Mouse (Mus musculus): Measurements from ENCODE around the gene Arsa. TPM values are rescaled to one million over a fixed set of nuclear protein-coding genes. Genes with fewer than 3 reads are reported as not detected.

Gene Arsa
- polyA plus RNA-seq (2021; fragmentation: Nextera tagmentation), result 20.7 and 22.6 TPM in 2 replicates
- long read RNA-seq, experiment 1, partial matches to known transcripts, result 29 of 35 reads
- long read RNA-seq, experiment 1, other reads (novel, unspliced or antisense), result 6 of 35 reads
- long read RNA-seq, experiment 2, partial matches to known transcripts, result 98 of 108 reads
- long read RNA-seq, experiment 2, other reads (novel, unspliced or antisense), result 9 of 108 reads

GRCm38 (mm10) chr15:89477091-89477491, at the start of gene Arsa:
Gene Arsa (minus strand): TSS chr15:89477425.

DNA sequence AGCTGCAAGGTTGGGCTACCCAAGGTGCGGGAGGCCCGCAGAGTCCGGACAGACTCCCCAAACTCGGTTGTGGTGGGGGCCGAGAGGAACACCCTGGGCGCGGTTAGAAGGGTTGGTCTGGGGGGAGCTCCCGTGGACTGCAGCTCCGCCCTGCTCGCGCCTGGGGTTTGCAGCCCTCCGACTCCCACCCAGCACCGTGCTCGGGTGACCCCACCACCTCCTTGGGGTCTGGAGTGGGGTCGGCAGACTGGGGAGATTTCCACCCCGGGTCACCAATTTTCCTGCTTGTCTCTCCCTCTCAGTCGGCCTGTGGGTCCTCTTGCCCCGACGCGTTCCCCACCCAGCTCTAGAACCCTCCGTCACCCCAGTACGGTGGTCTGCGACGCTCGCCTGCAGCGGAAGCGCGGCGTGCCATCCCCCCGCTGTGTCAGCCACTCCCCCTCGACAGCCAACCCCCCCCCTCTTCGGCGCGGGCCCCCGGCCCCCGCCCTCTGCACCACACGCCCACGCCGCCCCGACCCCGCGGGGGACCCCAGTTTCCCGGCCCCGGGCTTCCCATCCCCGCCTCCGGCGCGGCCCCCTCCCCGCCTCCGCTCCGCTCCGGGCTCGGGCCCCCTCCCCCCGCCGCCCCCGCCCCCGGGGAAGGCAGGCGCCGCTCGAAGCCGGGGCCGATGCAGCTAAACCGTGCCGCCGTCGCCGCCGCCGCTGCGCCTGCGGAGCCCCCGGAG, 21.9 kb upstream of the Arsa start, which contains the start of gene Shank3:
TSS of gene Shank3 (plus strand) at position 663 of the 728 bp plus-strand sequence.

GRCm38 (mm10) chr15:89453865-89454478, 23.3 kb downstream of the Arsa start, which contains the start of gene Mapk8ip2:
Gene Mapk8ip2 (plus strand): TSS chr15:89453913.

GRCm38 (mm10) chr15:89429352-89430221, 47.6 kb downstream of the Arsa start, which contains the start of the genes C730034F03Rik, Gm44502 and Chkb:
Gene C730034F03Rik (plus strand): TSS chr15:89429589.
Gene Gm44502 (minus strand): TSS chr15:89429696.
Gene Chkb (minus strand): TSS chr15:89429908.

GRCm38 (mm10) chr15:89425711-89426121, 51.5 kb downstream of the Arsa start, which contains the start of gene Cpt1b:
Gene Cpt1b (minus strand): TSS chr15:89425863.

Other genes starting within 250 kb of the Arsa start
- gene Sbf1, start 162.1 kb downstream of the Arsa start, polyA plus RNA-seq (2021; fragmentation: Nextera tagmentation), result 100 and 139 TPM in 2 replicates
- not detected in 2 replicates for gene Adm2, start 154.7 kb downstream of the Arsa start, polyA plus RNA-seq (2021; fragmentation: Nextera tagmentation)
- gene Miox, start 143.0 kb downstream of the Arsa start, polyA plus RNA-seq (2021; fragmentation: Nextera tagmentation), result not detected in 2 replicates
- gene Lmf2, start 121.8 kb downstream of the Arsa start, polyA plus RNA-seq (2021; fragmentation: Nextera tagmentation), result 9.0 and 10.3 TPM in 2 replicates
- 68.4 and 73.8 TPM in 2 replicates for gene Ncaph2, start 121.7 kb downstream of the Arsa start, polyA plus RNA-seq (2021; fragmentation: Nextera tagmentation)
- gene Sco2, start 103.6 kb downstream of the Arsa start, polyA plus RNA-seq (2021; fragmentation: Nextera tagmentation), result 53.7 and 59.4 TPM in 2 replicates
- 5.7 and 7.5 TPM in 2 replicates for gene Tymp, start 100.4 kb downstream of the Arsa start, polyA plus RNA-seq (2021; fragmentation: Nextera tagmentation)
- gene Odf3b, start 98.1 kb downstream of the Arsa start, polyA plus RNA-seq (2021; fragmentation: Nextera tagmentation), result 4.6 and 7.3 TPM in 2 replicates
- gene Klhdc7b, start 92.5 kb downstream of the Arsa start, polyA plus RNA-seq (2021; fragmentation: Nextera tagmentation), result 0.18 and 0.36 TPM in 2 replicates
- not detected in 2 replicates for gene Syce3, start 66.9 kb downstream of the Arsa start, polyA plus RNA-seq (2021; fragmentation: Nextera tagmentation)
- 0.16 and 0.46 TPM in 2 replicates for gene Cpt1b, start 51.6 kb downstream of the Arsa start, polyA plus RNA-seq (2021; fragmentation: Nextera tagmentation)
- 2.9 and 3.1 TPM in 2 replicates for gene C730034F03Rik, start 47.8 kb downstream of the Arsa start, polyA plus RNA-seq (2021; fragmentation: Nextera tagmentation)
- gene Gm44502, start 47.7 kb downstream of the Arsa start, polyA plus RNA-seq (2021; fragmentation: Nextera tagmentation), result not detected in 2 replicates
- gene Chkb, start 47.5 kb downstream of the Arsa start, polyA plus RNA-seq (2021; fragmentation: Nextera tagmentation), result 26.6 and 31.1 TPM in 2 replicates
- 48.0 and 53.4 TPM in 2 replicates for gene Mapk8ip2, start 23.5 kb downstream of the Arsa start, polyA plus RNA-seq (2021; fragmentation: Nextera tagmentation)
- 3.9 and 5.5 TPM in 2 replicates for gene Shank3, start 22.2 kb upstream of the Arsa start, polyA plus RNA-seq (2021; fragmentation: Nextera tagmentation)
- gene Acr, start 90.9 kb upstream of the Arsa start, polyA plus RNA-seq (2021; fragmentation: Nextera tagmentation), result 0.19 TPM in 1 of 2 replicates, not detected in the other
- 16.6 and 19.0 TPM in 2 replicates for gene Rabl2, start 114.5 kb upstream of the Arsa start, polyA plus RNA-seq (2021; fragmentation: Nextera tagmentation)